Mouse (Mus musculus): ENCODE results near the gene Batf2.
A peak's percentile ranks its signal among the peaks of the same experiment; 100 is the strongest.
"Not testable (repeated sequence)": the region's sequence is repeated elsewhere in the genome, so short reads cannot be mapped to it uniquely, and the experiment has no call there.

The Batf2 gene

DNA sequence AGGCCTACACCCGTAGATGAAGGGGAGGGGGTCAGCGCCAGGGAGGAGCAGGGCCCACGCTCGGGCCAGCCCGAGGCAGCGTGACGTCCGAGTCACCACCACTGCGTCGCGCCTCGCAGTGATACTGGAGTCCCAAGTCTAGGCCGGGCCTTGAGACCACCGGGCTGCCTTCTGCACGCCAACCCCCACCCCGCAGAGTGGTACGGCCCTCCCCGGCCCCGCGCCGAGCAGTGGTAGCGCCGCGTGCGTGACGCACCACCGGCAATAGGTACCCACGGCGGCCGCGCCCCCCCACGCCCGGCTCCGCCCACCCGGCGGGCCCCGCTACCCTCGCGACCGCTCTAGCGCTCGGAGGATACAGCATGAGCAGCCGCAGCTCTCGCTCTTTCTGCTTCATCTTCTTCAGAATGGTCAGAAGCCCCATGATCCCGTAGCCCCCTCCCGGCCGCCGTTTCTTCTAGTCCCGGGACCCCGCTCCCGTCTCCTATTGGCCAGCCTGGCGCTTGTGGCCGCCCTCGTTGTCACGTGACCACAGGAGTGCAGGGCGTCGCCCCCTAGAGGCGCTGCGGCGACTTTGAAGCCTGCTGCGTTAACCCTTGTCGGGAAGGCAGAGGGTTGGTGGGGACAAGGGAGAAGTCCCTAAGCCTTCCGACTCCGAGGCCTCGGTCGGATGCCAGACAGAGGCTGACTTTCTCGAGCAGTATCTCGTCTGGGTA is at the start of gene Batf2:
Batf2 (plus strand) TSS at position 306 of the 716 bp plus-strand sequence.
- peak; percentile 86 to 88 for DNase-seq

DNA sequence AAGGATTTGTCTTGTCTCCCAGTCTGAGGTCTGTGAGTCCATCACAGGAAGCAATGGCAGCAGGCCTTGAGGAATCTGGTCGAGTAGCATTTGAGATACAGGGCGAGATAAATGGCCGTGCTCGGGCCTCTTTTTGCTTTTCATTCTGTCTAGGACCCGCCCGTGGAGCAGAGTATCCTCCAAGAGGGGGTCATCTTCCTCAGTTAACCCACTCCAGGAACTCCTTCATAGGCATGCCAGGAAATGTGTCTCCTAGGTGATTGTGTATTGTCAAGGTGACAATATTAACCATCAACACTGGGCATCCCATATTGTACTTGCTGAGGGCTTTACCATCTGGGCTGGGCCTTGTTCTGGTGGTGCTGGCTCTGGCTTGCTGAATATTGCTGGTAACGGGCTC is 46.7 kb upstream of the Batf2 start, which contains the start of gene AC131692.1:
AC131692.1 (plus strand) TSS at position 301 of the 400 bp plus-strand sequence.
- DNase-seq, result no peak

DNA sequence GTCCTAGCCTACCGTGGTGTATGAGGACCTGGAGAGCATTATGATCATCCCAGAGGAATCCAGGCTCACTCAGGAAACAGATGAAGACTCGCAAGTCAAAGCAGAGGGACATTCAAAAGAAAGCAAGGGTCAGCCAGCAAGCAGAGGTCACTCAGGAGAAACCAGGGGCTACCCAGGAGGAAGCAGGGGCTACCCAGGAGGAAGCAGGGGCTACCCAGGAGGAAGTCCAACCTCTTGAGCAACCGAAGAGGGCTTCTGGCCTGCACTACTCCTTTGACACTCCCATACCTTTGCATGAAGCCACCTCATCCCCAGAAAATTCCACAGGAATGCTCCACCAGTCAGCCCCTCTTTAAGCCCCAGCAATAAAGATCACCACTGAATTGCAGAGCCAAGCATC is 42.9 kb upstream of the Batf2 start:
- no peak for DNase-seq

DNA sequence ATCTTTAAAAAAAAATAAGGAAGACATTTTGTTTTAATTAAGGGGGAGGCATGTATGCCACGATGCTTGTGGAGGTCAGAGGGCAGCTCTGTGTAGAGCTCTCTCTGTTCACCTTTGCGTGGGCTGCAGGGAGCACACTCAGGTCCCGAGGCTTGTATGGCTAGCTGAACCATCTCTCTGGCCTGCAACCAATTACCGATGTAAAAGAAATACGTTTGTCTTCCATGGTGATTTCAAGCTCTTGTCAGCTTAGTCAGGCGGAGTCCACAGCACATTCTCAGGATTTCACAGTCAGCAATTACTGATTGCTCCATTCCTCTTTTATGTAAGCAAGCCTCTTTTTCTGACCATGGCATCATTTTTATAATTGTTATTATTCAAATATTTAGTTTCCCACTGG is 39.6 kb upstream of the Batf2 start:
- no peak for DNase-seq

DNA sequence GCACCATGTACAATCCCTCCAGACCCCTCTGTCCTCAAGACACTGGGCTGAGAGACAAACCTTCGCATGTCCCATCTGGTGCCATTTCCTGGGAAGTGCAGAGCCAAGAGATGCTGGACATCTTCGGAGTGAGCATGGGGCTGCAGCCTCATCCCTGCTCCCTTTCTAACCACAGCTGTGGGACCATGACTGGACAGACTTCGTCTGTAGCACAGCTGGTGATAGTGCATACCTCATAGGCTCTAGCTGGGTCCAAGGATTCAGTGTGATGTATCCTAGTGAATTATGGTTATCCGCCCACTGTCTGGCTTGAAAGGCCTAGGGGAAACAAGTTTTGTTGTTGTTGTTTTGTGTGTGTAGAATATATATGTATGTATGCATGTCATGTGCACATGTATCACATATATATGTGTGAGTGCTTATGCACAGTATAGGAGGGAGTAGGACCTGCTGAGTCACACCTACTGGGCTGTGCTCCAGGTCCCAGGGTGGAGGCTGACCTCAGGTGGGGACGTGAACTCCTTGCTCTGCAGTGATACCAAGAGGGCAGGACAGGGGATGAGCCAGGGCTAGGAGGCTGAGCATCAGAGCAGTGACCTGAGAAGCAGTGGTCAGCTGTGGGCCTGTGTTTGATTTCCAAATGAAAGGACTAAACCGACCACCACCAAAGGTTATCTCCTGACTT is 38.5 kb upstream of the Batf2 start:
- no peak for DNase-seq

DNA sequence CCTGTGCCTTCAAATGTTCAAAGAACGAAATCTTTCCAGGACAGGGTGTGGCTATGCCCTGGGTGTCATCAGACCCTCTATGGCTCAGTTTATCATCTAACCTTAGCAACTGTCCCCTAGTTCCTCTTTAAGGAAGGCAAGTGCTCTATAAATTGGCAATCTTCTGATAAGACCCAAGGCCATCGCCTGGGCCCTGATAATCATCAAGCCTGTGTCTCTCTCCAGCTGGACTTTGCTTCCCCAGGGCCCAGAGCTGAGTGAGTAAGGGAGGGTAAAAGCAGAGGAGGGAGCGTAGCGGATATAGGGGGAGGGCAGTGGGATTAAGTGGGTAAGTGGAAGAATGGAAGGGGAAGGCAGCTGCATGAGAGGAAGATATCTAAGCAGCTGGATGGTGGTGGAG is 36.3 kb upstream of the Batf2 start:
- no peak for DNase-seq

DNA sequence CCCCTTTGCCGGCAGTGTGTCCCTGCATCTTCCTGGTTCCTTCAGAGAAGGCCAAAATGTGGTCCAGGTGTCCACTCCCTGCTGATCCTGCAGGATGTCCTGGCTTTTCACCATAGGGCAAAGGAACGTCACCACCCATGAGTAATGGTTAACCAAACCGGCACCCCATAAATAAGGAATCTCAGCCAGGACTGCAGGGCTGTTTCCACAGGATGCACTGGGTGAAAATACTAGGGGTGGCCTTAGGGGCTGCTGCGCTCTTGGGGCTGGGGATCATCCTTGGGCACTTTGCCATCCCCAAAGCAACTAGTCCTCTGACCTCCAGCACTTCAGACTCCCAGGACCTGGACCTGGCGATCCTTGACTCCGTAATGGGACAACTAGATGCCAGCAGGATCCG is 35.2 kb upstream of the Batf2 start, which contains the start of gene Naaladl1:
Naaladl1 (plus strand) TSS at position 197 of the 400 bp plus-strand sequence.
- DNase-seq, result no peak

DNA sequence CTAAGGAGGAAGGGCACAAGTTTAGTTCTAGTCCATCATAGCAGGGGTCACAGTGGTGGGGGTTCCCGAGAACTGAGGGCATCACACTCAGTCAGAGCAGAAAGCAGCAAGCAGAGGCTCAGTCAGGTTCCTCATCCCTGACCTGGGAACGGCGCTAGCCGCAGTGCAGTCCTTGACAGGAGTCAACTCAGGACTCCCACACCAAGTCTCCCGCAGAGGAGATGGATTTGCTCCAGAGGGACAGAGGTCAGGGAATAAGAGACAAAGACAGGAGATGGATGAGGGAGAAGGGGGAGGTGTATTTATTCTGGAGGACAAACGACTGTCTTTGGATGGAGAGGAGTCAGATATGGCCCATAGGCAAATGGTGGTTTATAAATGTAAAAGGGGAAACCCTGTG is 27.7 kb upstream of the Batf2 start:
- DNase-seq, result no peak

DNA sequence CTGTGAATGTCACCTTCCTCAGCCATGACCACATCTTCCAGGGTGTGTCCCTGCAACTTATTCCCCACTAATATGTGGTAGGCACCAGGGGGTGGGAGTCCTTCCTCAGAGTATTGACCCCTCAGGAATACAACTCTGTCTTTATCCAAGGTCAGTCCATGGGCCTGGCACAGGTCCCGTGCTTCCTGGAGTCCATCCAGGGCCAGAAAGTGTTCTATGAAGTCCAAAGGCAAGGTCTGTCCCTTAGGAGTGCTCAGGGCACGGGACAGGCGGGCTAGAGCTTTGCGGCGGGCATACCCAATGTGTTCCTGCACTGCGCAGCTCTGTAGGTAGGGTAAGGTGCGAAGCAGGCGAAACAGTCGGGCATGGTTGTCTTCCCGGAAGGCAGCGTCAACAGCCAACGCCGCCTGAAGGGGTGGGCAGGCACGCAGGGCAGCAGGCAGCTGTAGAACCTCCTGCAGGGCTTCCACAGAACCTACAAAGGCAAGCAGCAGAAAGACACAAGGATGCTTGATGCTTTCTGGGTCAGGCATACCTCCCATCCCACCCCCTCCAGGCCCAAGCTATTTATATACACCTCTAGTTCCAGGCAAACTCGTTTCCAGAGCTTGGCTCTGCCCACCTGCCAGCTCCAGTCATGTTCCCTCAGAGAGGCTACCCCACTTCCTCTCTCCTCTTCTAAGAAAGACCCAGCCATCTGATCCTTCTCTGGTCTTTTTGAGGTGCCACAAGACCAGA is 24.5 kb upstream of the Batf2 start:
- no peak for DNase-seq

DNA sequence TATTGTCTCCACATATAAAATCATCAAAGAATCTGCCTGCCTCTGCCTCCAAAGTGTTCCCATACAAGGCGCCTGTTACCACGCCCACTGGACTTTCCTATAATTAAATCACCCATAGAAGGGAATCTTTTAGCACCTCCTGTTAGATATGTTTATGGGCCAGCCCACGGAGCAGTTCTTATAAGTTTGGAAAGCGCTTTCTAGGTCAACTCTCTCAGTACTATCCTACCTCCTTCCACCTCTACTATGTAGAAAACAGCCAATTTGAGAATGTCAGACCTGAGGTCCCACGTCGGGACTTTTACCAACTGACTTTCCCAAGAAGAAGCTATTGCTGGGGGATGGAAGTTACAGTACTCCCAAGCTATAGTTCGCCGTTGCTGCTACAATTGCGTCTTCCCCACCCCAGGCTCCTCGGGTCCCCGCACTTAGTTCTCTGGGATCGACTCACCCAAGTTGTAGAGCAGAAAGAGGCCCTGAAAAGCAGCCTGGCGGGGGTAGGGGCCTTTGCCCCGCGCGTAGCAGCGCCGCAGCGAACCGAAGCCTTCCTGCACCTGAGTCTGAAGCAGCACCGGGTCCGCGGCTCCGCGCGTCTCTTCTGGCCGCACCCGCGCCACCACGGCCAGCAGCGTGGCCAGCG is 23.3 kb upstream of the Batf2 start:
- no peak for DNase-seq

DNA sequence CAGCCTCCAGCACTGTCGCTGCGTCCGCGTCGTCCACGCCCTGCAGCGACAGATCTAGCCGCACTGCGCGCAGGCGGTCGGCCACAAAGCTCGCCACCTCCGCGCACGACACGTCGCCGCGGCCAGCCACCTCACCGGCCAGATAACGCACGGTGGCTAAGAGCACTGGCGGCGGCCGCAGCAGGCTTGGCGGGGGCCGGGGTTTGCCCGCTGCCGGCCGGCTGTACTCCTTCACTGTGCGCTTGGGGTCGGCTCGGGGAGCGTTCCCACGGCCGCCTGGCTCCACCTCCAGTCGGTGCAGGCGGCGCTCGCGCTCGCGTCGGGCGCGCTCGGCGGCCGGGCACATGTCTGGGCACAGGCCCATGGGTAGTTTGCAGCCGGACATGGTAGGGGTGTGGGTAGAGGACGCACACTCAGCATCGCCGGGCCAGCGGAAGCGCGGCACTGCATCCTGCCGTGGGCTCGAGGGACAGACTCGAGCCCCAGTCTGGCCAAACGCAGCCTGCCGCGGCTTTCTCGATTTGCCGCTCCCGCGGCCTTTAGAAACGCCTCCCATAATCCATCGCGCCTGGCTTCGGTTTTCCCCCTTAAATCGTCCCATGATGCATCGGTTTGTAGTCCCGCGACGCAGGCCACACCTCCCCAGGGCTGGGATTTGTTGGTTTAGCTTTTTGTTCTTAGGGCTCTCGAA is 22.7 kb upstream of the Batf2 start, which contains the start of gene Sac3d1:
Sac3d1 (minus strand) TSS at position 665 of the 691 bp plus-strand sequence.
- peak; percentile 79 to 84 for DNase-seq

DNA sequence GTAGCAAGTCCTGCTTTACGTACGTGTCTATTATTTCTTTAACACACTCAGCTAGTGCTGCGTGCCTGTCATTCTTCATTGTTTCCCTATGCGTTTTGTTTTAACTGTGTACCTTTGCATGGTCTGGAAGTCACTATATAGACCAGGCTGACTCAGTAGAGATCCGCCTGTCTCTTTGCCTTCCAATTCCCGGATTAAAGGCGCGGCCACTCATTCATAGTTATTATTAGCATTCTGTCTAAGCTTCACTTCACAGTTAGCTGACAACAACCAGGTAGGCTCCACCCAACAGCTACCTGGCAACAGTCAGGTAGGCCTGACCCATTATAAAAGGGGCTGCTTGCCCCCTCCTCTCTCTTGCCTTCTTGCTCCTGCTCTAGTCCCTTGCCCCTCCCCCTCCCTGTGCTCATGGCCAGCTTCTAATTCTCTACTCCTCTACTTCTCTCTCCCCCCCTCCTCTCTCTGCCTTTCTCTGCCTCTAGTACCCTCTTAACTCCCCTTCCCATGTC is 22.1 kb upstream of the Batf2 start:
- DNase-seq, result peak in 1 of 2 experiments; percentile 10

DNA sequence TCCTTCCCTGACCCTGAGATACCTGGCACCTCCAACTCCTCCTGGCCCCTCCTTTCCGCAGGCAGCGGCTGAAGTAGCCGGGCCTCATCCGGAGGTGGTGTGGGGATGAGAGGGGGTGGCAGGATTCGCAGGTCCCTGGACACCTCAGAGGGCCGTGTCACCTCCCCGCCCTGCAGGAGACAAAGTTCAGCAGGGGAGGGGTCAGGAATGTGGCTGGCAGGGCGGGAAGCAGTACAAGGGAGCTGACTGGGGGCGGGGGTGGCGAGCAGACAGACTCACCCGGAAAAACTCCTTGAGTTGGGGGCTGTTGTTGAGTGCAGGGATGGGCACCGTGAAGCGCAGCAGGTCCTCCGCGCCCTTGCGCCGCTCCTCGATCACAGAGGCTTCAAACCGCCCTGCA is 19.0 kb upstream of the Batf2 start:
- DNase-seq, result no peak

DNA sequence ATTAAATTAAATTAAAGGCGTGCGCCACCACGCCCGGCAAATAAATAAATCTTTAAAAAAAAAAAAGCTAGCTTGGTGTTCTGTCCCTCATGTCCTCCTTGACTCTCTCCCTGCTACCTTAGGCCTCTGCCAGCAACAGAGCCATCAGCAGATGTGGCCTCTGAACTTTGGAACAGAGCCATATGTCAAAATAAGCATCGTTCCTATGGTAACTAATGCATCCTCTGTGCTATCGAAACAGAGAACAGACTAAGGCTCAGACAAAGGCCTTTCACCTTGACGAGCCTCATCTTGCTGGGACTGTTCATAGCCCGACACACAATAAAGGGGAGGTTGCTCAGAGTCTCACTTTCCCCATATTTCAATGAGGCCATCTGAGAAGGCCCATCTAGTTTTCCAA is 17.5 kb upstream of the Batf2 start:
- no peak for DNase-seq

DNA sequence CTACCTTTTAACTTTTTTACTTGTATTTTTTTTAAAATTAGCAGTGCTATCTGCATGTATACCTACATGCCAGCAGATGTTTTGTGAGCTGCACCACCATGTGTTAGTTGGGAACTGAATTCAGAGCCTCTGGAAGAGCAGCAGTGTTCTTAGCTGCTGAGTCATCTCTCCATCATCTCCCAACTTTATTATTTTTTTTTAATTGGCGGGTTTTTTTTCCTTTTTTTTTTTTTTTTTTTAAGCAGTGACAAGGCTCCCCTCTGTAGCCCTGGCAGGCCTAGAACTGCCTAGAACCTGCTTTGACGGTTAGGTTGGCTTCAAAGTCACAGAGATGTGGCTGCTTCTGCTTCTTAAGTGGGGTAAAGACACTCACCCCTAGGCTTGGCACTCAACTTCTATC is 15.9 kb upstream of the Batf2 start:
- DNase-seq, result no peak

DNA sequence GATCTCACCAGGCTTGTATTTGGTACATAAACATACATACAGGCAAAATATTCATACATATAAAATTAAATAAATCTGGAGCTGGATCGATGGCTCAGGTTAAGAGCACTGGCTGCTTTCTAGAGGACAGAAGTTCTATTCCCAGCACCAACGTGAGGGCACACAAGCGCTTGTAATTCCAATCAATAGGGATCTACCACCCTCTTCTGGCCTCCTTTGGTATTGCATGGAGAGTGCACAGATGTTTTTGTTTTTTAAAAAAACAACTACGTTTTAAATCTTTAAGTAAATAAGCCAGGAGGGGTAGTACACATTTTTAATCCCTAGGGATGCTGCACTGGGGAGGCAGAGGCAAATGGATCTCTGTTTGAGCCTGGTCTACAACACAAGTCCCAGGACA is 14.5 kb upstream of the Batf2 start:
- peak in 1 of 2 experiments; percentile 55 for DNase-seq

DNA sequence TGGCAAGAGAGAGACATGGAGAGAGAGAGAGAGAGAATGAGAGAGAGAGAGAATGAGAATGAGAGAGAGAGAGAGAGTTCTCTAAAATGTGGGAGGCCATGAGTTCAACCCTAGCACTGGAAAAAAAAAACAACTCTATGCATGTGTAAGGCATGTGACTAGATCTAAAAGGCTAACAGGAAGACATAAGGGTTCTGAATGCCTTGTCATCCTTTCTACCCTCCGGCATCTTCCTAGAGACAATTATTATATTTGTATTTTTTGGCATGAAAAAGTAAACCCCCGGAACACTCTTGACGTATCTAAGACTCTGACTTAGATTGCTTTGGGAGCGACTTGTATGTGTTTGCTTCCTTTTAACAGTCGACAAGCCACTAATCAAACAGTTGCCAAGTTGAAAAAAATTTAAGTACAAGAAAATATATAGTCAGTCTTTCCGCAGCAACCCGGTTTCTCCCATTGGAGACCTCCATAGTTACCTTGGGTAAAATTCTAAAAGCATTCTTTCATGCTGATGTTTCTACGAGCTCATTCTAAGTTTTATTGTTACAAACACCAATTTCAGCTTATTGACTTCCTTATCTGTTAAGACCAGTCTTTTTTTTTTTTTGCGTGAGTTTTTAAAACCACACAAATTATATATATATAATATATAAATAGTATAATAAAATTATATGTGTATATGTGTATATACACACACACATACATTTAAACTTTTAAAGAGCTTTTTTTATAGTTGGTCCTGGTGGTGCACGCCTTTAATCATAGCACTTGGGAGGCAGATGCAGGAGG is 13.8 kb upstream of the Batf2 start:
- DNase-seq, result no peak

DNA sequence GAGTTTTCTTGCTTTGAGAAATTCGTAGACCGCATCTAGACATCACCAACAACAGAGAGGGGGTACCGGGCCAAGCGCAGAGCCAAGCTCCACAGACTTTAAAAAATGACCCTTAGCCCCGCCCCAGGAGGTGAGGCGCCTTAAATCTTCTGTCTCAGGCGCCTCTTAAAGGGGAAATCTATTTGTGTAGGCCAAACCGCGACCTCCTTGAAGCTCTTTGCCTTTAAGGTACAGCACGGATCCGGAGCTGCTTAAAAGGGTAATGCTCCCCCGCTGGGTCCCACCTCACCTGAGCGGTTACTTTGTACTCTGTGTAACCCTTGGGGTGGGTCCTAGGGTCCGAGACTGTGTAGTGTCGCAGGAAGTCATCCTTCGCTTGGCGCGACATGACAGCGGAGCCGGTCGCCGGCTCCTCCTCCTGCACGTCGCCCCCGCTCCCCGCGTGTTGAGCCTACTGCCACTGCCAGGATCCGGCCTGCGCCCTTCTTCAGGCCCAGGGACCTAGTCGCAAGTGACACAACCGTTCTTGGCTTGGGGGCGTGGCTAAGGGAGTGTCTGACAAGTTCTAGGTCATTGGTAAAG is 12.9 kb upstream of the Batf2 start, which contains the start of gene Snx15:
Snx15 (minus strand) TSS at position 545 of the 582 bp plus-strand sequence.
- peak; percentile 91 to 93 for DNase-seq

DNA sequence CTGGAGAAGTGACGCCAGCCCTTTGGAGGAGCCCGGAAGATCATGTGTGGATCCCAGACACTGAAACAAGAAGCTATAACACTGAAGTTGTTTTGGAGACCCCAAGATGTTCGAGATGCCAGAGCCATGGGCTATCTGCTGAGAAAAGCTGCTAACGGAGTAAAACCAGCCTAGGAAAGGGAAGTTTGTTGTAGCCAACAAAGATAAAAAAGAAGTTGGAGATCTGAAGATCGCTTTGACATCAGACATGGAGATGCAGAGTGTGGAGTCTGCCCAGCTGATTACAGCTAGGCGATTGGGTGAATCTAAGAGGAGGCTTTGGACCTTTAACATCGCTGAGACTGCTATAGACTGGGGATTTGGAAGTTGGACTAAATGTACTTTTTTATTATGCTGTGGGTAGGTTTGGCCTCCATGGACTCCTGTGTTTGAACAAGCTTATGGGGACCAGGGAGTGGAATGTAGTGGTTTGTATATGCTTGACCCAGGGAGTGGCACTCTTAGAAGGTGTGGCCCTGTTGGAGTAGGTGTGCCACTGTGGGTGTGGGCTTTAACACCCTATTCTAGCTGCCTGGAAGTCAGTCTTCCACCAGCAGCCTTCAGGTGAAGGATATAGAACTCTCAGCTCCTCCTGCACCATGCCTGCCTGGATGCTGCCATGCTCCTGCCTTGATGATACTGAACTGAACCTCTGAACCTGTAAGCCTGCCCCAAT is 10.2 kb upstream of the Batf2 start:
- DNase-seq, result not testable (repeated sequence)

All from spleen, adult 18-20 months (tissue).